Mouse (Mus musculus): Measurements from ENCODE around the gene Usp9y.

- TF ChIP-seq POLR2A (IDR thresholded peaks at IDR 0.05; ENCODE audit: insufficient read depth, low read depth, low read length) (no peak), CTCF (IDR thresholded peaks at IDR 0.05; ENCODE audit: insufficient read depth, low read depth, low read length) (no peak)
Measured at GRCm38 (mm10) chrY:1459682-1460081, at the start of gene Usp9y.
